Mouse (Mus musculus) CH12.LX (cell line): ENCODE data around the gene Tia1.

Experiments
- BHLHE40 ChIP-seq: IDR thresholded peaks from 2 replicates; pipeline ENCODE4 v1.6.1; 2011; ENCODE audit warnings: mild to moderate bottlenecking, low read depth, low read length, improper control_type of control experiment
- CHD1 ChIP-seq: IDR thresholded peaks from 2 replicates; pipeline ENCODE4 v1.6.1; 2012; ENCODE audit warnings: low read depth, low read length, improper control_type of control experiment, inconsistent platforms
- CTCF ChIP-seq, 2 experiments: IDR thresholded peaks in 1 of 2; conservative IDR thresholded peaks in 1 of 2; 2 replicates each; pipeline ENCODE4 v1.5.1; 2011 to 2012; ENCODE audit warnings: low read depth in 2 of 2, low read length in 2 of 2, improper control_type of control experiment in 1 of 2, inconsistent platforms in 1 of 2, mild to moderate bottlenecking in 1 of 2, moderate library complexity in 1 of 2
- E2F4 ChIP-seq: IDR thresholded peaks from 2 replicates; pipeline ENCODE4 v1.6.1; 2011; ENCODE audit warnings: low read depth, low read length, improper control_type of control experiment; ENCODE audit not compliant: insufficient replicate concordance
- EP300 ChIP-seq: IDR thresholded peaks from 2 replicates; pipeline ENCODE4 v1.6.1; 2011; ENCODE audit warnings: low read length, improper control_type of control experiment
- MAFK ChIP-seq: IDR thresholded peaks from 2 replicates; pipeline ENCODE4 v1.6.1; 2011; ENCODE audit warnings: low read length, improper control_type of control experiment; ENCODE audit not compliant: insufficient replicate concordance
- NRF1 ChIP-seq: IDR thresholded peaks from 2 replicates; pipeline ENCODE4 v1.6.1; 2014; ENCODE audit warnings: low read depth, mild to moderate bottlenecking, inconsistent platforms, low read length, improper control_type of control experiment, moderate library complexity
- POLR2A ChIP-seq: IDR thresholded peaks from 2 replicates; pipeline ENCODE4 v1.6.1; 2011; ENCODE audit warnings: low read depth, mild to moderate bottlenecking, improper control_type of control experiment, low read length
- POLR2AphosphoS2 ChIP-seq: IDR thresholded peaks from 2 replicates; pipeline ENCODE4 v1.6.1; 2011; ENCODE audit warnings: low read depth, low read length, improper control_type of control experiment
- RAD21 ChIP-seq: IDR thresholded peaks from 2 replicates; pipeline ENCODE4 v1.6.1; 2011; ENCODE audit warnings: low read depth, mild to moderate bottlenecking, low read length, improper control_type of control experiment, moderate library complexity

DNA sequence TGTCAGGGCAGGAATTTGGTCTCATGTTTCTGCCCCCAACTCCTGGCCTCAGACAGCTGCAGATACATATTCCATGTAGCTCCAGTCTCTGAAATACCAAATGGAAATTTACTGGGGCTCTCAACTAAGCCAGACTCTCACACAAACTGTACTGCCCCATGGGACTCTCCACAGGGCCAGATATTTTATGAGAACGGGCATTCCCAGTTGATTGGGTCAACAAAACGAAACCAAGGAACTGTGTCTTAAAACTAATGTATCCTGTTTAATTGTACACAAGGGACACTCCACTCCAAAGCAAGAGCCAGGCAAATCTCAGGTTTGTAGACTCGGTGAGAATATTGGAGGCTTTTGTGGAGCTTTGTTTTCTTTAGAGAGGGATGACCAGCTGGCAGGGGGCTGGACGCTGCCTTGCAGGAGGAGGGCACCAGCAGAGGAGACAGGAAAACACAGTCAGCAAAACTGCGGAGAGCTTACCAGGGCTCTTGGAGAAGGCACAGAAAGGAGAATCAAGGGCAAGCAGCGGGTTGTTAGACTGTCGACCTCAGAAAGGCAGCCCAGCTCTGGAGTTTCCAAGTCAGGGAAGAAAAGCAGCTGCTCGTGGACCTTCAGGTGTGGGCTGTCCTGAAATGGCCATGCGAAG, 76.3 kb downstream of the Tia1 start:
- TF ChIP-seq CTCF (conservative IDR thresholded peaks at IDR 0.05 in 1 of 2, IDR thresholded peaks at IDR 0.05 in 1 of 2; ENCODE audit: low read depth in 2 of 2, low read length in 2 of 2): no peak
- no peak for TF ChIP-seq E2F4
- TF ChIP-seq POLR2AphosphoS2: no peak
- TF ChIP-seq POLR2A: no peak
- no peak for TF ChIP-seq BHLHE40
- TF ChIP-seq MAFK: no peak
- TF ChIP-seq NRF1: no peak
- no peak for TF ChIP-seq CHD1
- TF ChIP-seq EP300: no peak
- TF ChIP-seq RAD21: no peak
